Comparison of ENCODE assay signal across 28 mouse cellular contexts in genomic region chr12:8778106-8778505, GRCm38 (mm10). TPM values are rescaled to one million over a fixed set of nuclear protein-coding genes. Genes with fewer than 3 reads are reported as not detected.
DNase-seq lines count a peak whose midpoint lies in the region; ATAC-seq and TF ChIP-seq lines count a peak whose summit lies in the region.
"Had no signal": no experiment of that assay in that cellular context is flagged by ENCODE, and none has a peak within 500 bp of the region (broad histone marks: within the 10 kb centered on the region; RNA-seq: fewer than 3 reads in every experiment).

No protein-coding gene starts in this region.

- no peak overlapping the region for H3K27ac ChIP-seq in kidney, embryonic 14.5 days (ENCODE audit: low read depth, low read length)
- H3K27ac ChIP-seq in lung, postnatal 0 days (ENCODE audit: low read length): peak overlapping the region; percentile 38; the same call in 1 of the 2 replicates
- peak overlapping the region; percentile 59 for H3K27ac ChIP-seq in stomach, embryonic 15.5 days
- H3K27ac ChIP-seq: embryonic facial prominence, embryonic 12.5 days; hindbrain, postnatal 0 days; intestine, embryonic 15.5 days; limb, embryonic 12.5 days; liver, embryonic 12.5 days; midbrain, embryonic 10.5 days had no signal

- no peak for DNase-seq in kidney, adult 11 months
- no peak for DNase-seq in lung, postnatal 0 days (ENCODE audit: low spot score)
- DNase-seq in lung, postnatal 4 days: no peak
- peak; percentile 65 for DNase-seq in urinary bladder, postnatal 25 days (ENCODE audit: low spot score)
- no peak for DNase-seq in retina, embryonic 14.5 days (ENCODE audit: low spot score)
- DNase-seq: adrenal gland, postnatal 14 days; cerebellum, adult 11 months; cerebellum, adult 9-10 months; cerebellum, postnatal 36 days; forebrain, postnatal 0 days; gastrocnemius, postnatal 14 days; heart, postnatal 14 days; kidney, postnatal 14 days; layer of hippocampus, adult 9-11 months; lung, adult 18-20 months; lung, postnatal 10 days; thymus, adult 18-20 months; thymus, postnatal 25 days had no signal

- TF ChIP-seq CTCF in lung, postnatal 0 days (IDR thresholded peaks at IDR 0.05): no peak

- TF ChIP-seq EP300 in lung, postnatal 0 days (IDR thresholded peaks at IDR 0.05): no peak

- H3K9me3 ChIP-seq in kidney, embryonic 14.5 days (ENCODE audit: control insufficient read depth, low read length): no peaks in the 10 kb centered on the region
- no peaks in the 10 kb centered on the region for H3K9me3 ChIP-seq in lung, postnatal 0 days (ENCODE audit: low read length)
- no peaks in the 10 kb centered on the region for H3K9me3 ChIP-seq in stomach, embryonic 15.5 days
- H3K9me3 ChIP-seq: embryonic facial prominence, embryonic 12.5 days; intestine, embryonic 15.5 days; limb, embryonic 12.5 days; liver, embryonic 12.5 days; midbrain, embryonic 10.5 days had no signal

- no peak overlapping the region for H3K4me2 ChIP-seq in kidney, embryonic 14.5 days (replicated peaks; ENCODE audit: low read depth, low read length)
- peak overlapping the region; percentile 17; the same call in 1 of the 2 replicates for H3K4me2 ChIP-seq in lung, postnatal 0 days (replicated peaks; ENCODE audit: low read depth, low read length)
- no peak overlapping the region for H3K4me2 ChIP-seq in stomach, embryonic 15.5 days
- H3K4me2 ChIP-seq: embryonic facial prominence, embryonic 12.5 days; intestine, embryonic 15.5 days; limb, embryonic 12.5 days; liver, embryonic 12.5 days had no signal

- WGBS in kidney, embryonic 14.5 days: 77% methylated on average over 7 of the region's 7 CpGs
- WGBS in lung, postnatal 0 days: 65% methylated on average over 7 of the region's 7 CpGs
- 76% methylated on average over 7 of the region's 7 CpGs for WGBS in stomach, embryonic 15.5 days

- 0 out of 2 replicates have a peak, but pooled peaks have one; percentile 17 for ATAC-seq in kidney, embryonic 14.5 days (ENCODE audit: low FRiP score, low TSS enrichment)
- ATAC-seq in lung, postnatal 0 days: no peak
- no peak for ATAC-seq in stomach, embryonic 15.5 days (ENCODE audit: insufficient read depth, low FRiP score, low read depth)
- ATAC-seq: CD4-positive, CD25-positive, alpha-beta regulatory T cell, adult 4 months; forebrain, postnatal 0 days; hindbrain, postnatal 0 days; intestine, embryonic 15.5 days; liver, embryonic 12.5 days; midbrain, embryonic 16.5 days had no signal

- H3K27me3 ChIP-seq in kidney, embryonic 14.5 days (ENCODE audit: control insufficient read depth, insufficient read depth, low read length): no peaks in the 10 kb centered on the region
- H3K27me3 ChIP-seq in lung, postnatal 0 days (replicated peaks; ENCODE audit: insufficient read depth, low read length): no peaks in the 10 kb centered on the region
- no peaks in the 10 kb centered on the region for H3K27me3 ChIP-seq in stomach, embryonic 15.5 days (replicated peaks)
- H3K27me3 ChIP-seq: embryonic facial prominence, embryonic 12.5 days; intestine, embryonic 15.5 days; limb, embryonic 12.5 days had no signal

- H3K4me1 ChIP-seq in kidney, embryonic 14.5 days (ENCODE audit: control insufficient read depth, insufficient read depth, low read length): peaks cover 21% of the 10 kb centered on the region; the same call in 1 of the 2 replicates
- H3K4me1 ChIP-seq in lung, postnatal 0 days (ENCODE audit: insufficient read depth, low read depth, low read length): peaks cover 17% of the 10 kb centered on the region; the same call in 1 of the 2 replicates
- peaks cover 48% of the 10 kb centered on the region for H3K4me1 ChIP-seq in stomach, embryonic 15.5 days

- no peak overlapping the region for H3K9ac ChIP-seq in kidney, embryonic 14.5 days (ENCODE audit: low read depth, low read length)
- no peak overlapping the region for H3K9ac ChIP-seq in lung, postnatal 0 days (replicated peaks; ENCODE audit: low read depth)
- no peak overlapping the region for H3K9ac ChIP-seq in stomach, embryonic 15.5 days
- H3K9ac ChIP-seq: embryonic facial prominence, embryonic 12.5 days; forebrain, postnatal 0 days; intestine, embryonic 15.5 days; limb, embryonic 12.5 days; liver, embryonic 12.5 days had no signal

- no peaks in the 10 kb centered on the region for H3K36me3 ChIP-seq in kidney, embryonic 14.5 days (ENCODE audit: control insufficient read depth, insufficient read depth, low read length)
- no peaks in the 10 kb centered on the region for H3K36me3 ChIP-seq in lung, postnatal 0 days (ENCODE audit: insufficient read depth, low read length)
- H3K36me3 ChIP-seq in stomach, embryonic 15.5 days: no peaks in the 10 kb centered on the region
- H3K36me3 ChIP-seq: embryonic facial prominence, embryonic 12.5 days; intestine, embryonic 15.5 days; liver, embryonic 12.5 days had no signal

- no peak overlapping the region for H3K4me3 ChIP-seq in kidney, embryonic 14.5 days (ENCODE audit: low read length)
- H3K4me3 ChIP-seq in lung, postnatal 0 days (ENCODE audit: low read depth, low read length): no peak overlapping the region
- H3K4me3 ChIP-seq in stomach, embryonic 15.5 days (replicated peaks): no peak overlapping the region
- H3K4me3 ChIP-seq: embryonic facial prominence, embryonic 12.5 days; intestine, embryonic 15.5 days; limb, embryonic 12.5 days; liver, embryonic 12.5 days; midbrain, embryonic 10.5 days had no signal

RNA-seq across cellular contexts. Expression of gene Sdc1, which starts 7.0 kb away (rescaled TPM):
- polyA plus RNA-seq in kidney, embryonic 14.5 days (2014; fragmentation: Nextera tagmentation; extraction: Ambion mirVana): 41.9 and 57.3 TPM in 2 replicates
- 303 and 306 TPM in 2 replicates for polyA plus RNA-seq in lung, postnatal 0 days (2015; fragmentation: Nextera tagmentation; extraction: Ambion mirVana)
- polyA plus RNA-seq in stomach, embryonic 15.5 days (2015; fragmentation: Nextera tagmentation; extraction: Ambion mirVana): 131 and 142 TPM in 2 replicates
